Mouse (Mus musculus): ENCODE measurements around the gene Commd4.

DNA sequence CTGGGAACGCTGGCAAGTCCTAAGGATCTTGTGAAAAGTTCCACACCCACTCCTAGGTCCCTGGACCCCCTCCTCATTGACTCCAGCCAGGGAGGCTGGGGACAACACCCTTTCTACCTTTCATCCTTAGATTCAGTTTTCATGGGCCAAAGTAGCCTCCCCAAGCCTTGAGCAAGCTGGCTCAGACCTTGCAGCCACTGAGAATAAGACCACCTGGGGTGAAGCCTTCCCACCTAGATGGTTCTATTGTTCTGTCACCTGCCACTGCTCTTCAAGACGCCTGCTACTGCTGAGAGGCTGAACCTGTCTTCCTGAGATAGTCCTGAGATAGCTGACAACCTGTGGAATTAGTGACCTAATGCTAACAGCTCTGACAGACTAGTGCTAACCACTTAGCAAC, 5.0 kb upstream of the Commd4 start:
- no peak for TF ChIP-seq CTCF (IDR thresholded peaks at IDR 0.05; ENCODE audit: borderline replicate concordance, insufficient read depth, low read depth, low read length)
- TF ChIP-seq POLR2A (IDR thresholded peaks at IDR 0.05; ENCODE audit: borderline replicate concordance, insufficient read depth, low read length) = no peak
